Mouse (Mus musculus): Measurements from ENCODE around the gene Arl16.

DNA sequence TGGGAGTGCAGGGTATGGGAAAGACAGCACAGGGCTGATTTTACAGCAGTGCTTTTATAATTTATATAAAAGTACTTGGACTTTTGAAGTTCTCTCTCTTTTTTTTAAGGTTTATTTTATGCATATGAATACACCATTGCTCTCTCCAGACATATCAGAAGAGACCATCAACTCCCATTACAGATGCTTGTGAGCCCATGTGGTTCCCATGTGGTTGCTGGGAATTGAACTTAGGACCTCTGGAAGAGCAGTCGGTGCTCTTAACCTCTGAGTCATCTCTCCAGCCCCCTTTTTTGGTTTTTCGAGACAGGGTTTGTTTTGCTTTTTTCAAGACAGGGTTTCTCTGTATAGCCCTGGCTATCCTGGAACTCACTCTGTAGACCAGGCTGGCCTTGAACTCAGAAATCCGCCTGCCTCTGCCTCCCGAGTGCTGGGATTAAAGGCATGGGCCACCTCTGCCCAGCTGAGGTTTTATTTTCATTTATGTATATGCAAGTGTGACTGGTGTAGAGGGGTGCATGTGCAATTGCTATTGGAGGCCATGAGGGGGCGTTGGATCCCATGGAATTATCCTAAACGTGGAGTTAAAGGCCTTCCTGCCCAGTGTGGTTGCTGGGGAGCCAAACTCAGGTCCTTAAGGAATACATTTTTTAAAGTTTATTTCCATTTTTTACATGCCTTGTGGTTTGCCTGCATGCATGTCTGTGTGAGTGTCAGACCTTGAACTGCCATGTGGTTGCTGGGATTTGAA lies 8.4 kb downstream of the Arl16 start:
- TF ChIP-seq CTCF (IDR thresholded peaks at IDR 0.05; ENCODE audit: insufficient read depth, low read depth, low read length) = no peak
- TF ChIP-seq POLR2A (IDR thresholded peaks at IDR 0.05; ENCODE audit: insufficient read depth, low read depth, low read length) = no peak
